Mouse (Mus musculus) CH12.LX (cell line): ENCODE data around the gene Sash3. TPM values are rescaled to one million over a fixed set of nuclear protein-coding genes. Genes with fewer than 3 reads are reported as not detected.

Experiments used
- DNase-seq: peaks from one replicate; pipeline ENCODE4 v3.0.0-alpha.2; 2013; ENCODE audit errors: extremely low read depth
- H3K27ac ChIP-seq: 2 replicates; pipeline ENCODE4 v1.5.1; 2012; ENCODE audit warnings: low read depth, mild to moderate bottlenecking, control low read depth, moderate library complexity; ENCODE audit not compliant: insufficient read depth
- H3K27me3 ChIP-seq: replicated peaks from 2 replicates; pipeline ENCODE3; 2012; ENCODE audit warnings: inconsistent platforms
- H3K36me3 ChIP-seq, 2 experiments: replicated peaks in 1 of 2; 2 replicates each; pipeline versions ENCODE3 to v1.6.1; 2012; ENCODE audit warnings: inconsistent platforms in 1 of 2, low read length in 1 of 2, mild to moderate bottlenecking in 1 of 2, mixed read lengths in 1 of 2, moderate library complexity in 1 of 2; ENCODE audit not compliant: control insufficient read depth in 1 of 2, insufficient read depth in 1 of 2
- H3K4me1 ChIP-seq, 2 experiments: 2 replicates each; pipeline ENCODE4 v1.6.1; 2012; ENCODE audit warnings: inconsistent platforms in 1 of 2, moderate library complexity in 1 of 2; ENCODE audit not compliant: insufficient read depth in 2 of 2, control insufficient read depth in 1 of 2
- H3K4me2 ChIP-seq: 2 replicates; pipeline ENCODE4 v1.6.1; 2012; ENCODE audit warnings: low read depth, mild to moderate bottlenecking, control low read depth; ENCODE audit not compliant: poor library complexity, insufficient read depth, severe bottlenecking
- H3K4me3 ChIP-seq, 3 experiments: fragments of 150-350 bp in 1 of 3; sonication (generic) in 1 of 3; replicated peaks in 1 of 3; 2 replicates each; pipeline versions ENCODE3 to v1.5.1; 2011 to 2012; ENCODE audit warnings: low read depth in 2 of 3, low read length in 2 of 3, mild to moderate bottlenecking in 2 of 3, moderate library complexity in 2 of 3, control low read depth in 1 of 3, improper control_type of control experiment in 1 of 3, inconsistent platforms in 1 of 3, mixed read lengths in 1 of 3; ENCODE audit not compliant: poor library complexity in 1 of 3
- H3K79me2 ChIP-seq: replicated peaks from 2 replicates; pipeline ENCODE4 v1.6.1; 2012; ENCODE audit warnings: mild to moderate bottlenecking, moderate library complexity; ENCODE audit not compliant: control insufficient read depth, poor library complexity, insufficient read depth, severe bottlenecking; ENCODE audit errors: extremely low read depth
- H3K9ac ChIP-seq: 2 replicates; pipeline ENCODE4 v1.6.1; 2012; ENCODE audit warnings: low read depth, mild to moderate bottlenecking, control low read depth, moderate library complexity; ENCODE audit not compliant: insufficient read depth
- H3K9me3 ChIP-seq: replicated peaks from 2 replicates; pipeline ENCODE3; 2012; ENCODE audit warnings: low read length, inconsistent platforms, mixed read lengths
- BHLHE40 ChIP-seq: IDR thresholded peaks from 2 replicates; pipeline ENCODE4 v1.6.1; 2011; ENCODE audit warnings: mild to moderate bottlenecking, low read depth, low read length, improper control_type of control experiment
- CTCF ChIP-seq, 2 experiments: IDR thresholded peaks in 1 of 2; conservative IDR thresholded peaks in 1 of 2; 2 replicates each; pipeline ENCODE4 v1.5.1; 2011 to 2012; ENCODE audit warnings: low read depth in 2 of 2, low read length in 2 of 2, improper control_type of control experiment in 1 of 2, inconsistent platforms in 1 of 2, mild to moderate bottlenecking in 1 of 2, moderate library complexity in 1 of 2
- E2F4 ChIP-seq: IDR thresholded peaks from 2 replicates; pipeline ENCODE4 v1.6.1; 2011; ENCODE audit warnings: low read depth, low read length, improper control_type of control experiment; ENCODE audit not compliant: insufficient replicate concordance
- ELF1 ChIP-seq: IDR thresholded peaks from 2 replicates; pipeline ENCODE4 v1.6.1; 2014; ENCODE audit warnings: low read depth, mild to moderate bottlenecking, inconsistent platforms, low read length, improper control_type of control experiment
- ETS1 ChIP-seq: conservative IDR thresholded peaks from 2 replicates; pipeline ENCODE4 v1.6.1; 2012; ENCODE audit warnings: low read depth, mild to moderate bottlenecking, inconsistent platforms, low read length, improper control_type of control experiment, moderate library complexity
- GABPA ChIP-seq: IDR thresholded peaks from 2 replicates; pipeline ENCODE4 v1.6.1; 2012; ENCODE audit warnings: low read depth, low read length, improper control_type of control experiment, inconsistent platforms; ENCODE audit not compliant: insufficient replicate concordance
- JUN ChIP-seq: IDR thresholded peaks from 2 replicates; pipeline ENCODE4 v1.6.1; 2011; ENCODE audit warnings: low read depth, mild to moderate bottlenecking, low read length, improper control_type of control experiment, moderate library complexity; ENCODE audit not compliant: insufficient read depth
- KAT2A ChIP-seq: IDR thresholded peaks from 2 replicates; pipeline ENCODE4 v1.6.1; 2012; ENCODE audit warnings: low read length, improper control_type of control experiment, inconsistent platforms; ENCODE audit not compliant: insufficient replicate concordance
- MAFK ChIP-seq: IDR thresholded peaks from 2 replicates; pipeline ENCODE4 v1.6.1; 2011; ENCODE audit warnings: low read length, improper control_type of control experiment; ENCODE audit not compliant: insufficient replicate concordance
- MAX ChIP-seq: IDR thresholded peaks from 2 replicates; pipeline ENCODE4 v1.6.1; 2011; ENCODE audit warnings: low read length, improper control_type of control experiment
- MEF2A ChIP-seq: IDR thresholded peaks from 2 replicates; pipeline ENCODE4 v1.6.1; 2014; ENCODE audit warnings: low read depth, mild to moderate bottlenecking, inconsistent platforms, low read length, improper control_type of control experiment, borderline replicate concordance
- MXI1 ChIP-seq: IDR thresholded peaks from 2 replicates; pipeline ENCODE4 v1.6.1; 2011; ENCODE audit warnings: mild to moderate bottlenecking, low read depth, low read length, improper control_type of control experiment
- MYC ChIP-seq: IDR thresholded peaks from 2 replicates; pipeline ENCODE4 v1.6.1; 2011; ENCODE audit warnings: low read depth, mild to moderate bottlenecking, improper control_type of control experiment, low read length
- NELFE ChIP-seq: IDR thresholded peaks from 2 replicates; pipeline ENCODE4 v1.6.1; 2011; ENCODE audit warnings: low read depth, low read length, improper control_type of control experiment
- NRF1 ChIP-seq: IDR thresholded peaks from 2 replicates; pipeline ENCODE4 v1.6.1; 2014; ENCODE audit warnings: low read depth, mild to moderate bottlenecking, inconsistent platforms, low read length, improper control_type of control experiment, moderate library complexity
- PAX5 ChIP-seq: IDR thresholded peaks from 2 replicates; pipeline ENCODE4 v1.6.1; 2012; ENCODE audit warnings: low read length, inconsistent platforms, mixed read lengths
- POLR2A ChIP-seq: IDR thresholded peaks from 2 replicates; pipeline ENCODE4 v1.6.1; 2011; ENCODE audit warnings: low read depth, mild to moderate bottlenecking, improper control_type of control experiment, low read length
- RAD21 ChIP-seq: IDR thresholded peaks from 2 replicates; pipeline ENCODE4 v1.6.1; 2011; ENCODE audit warnings: low read depth, mild to moderate bottlenecking, low read length, improper control_type of control experiment, moderate library complexity
- RCOR1 ChIP-seq: conservative IDR thresholded peaks from 2 replicates; pipeline ENCODE4 v1.6.1; 2012; ENCODE audit warnings: low read depth, mild to moderate bottlenecking, inconsistent platforms, low read length, improper control_type of control experiment
- SIN3A ChIP-seq: IDR thresholded peaks from 2 replicates; pipeline ENCODE4 v1.6.1; 2012; ENCODE audit warnings: low read length, improper control_type of control experiment, inconsistent platforms
- SMC3 ChIP-seq: IDR thresholded peaks from 2 replicates; pipeline ENCODE4 v1.6.1; 2011; ENCODE audit warnings: low read depth, low read length, improper control_type of control experiment
- TBP ChIP-seq: conservative IDR thresholded peaks from 2 replicates; pipeline ENCODE4 v1.6.1; 2011; ENCODE audit warnings: low read depth, low read length, improper control_type of control experiment
- UBTF ChIP-seq: IDR thresholded peaks from 2 replicates; pipeline ENCODE4 v1.6.1; 2012; ENCODE audit warnings: low read depth, mild to moderate bottlenecking, inconsistent platforms, low read length, improper control_type of control experiment, moderate library complexity
- USF1 ChIP-seq: IDR thresholded peaks from 2 replicates; pipeline ENCODE4 v1.6.1; 2014; ENCODE audit warnings: low read depth, mild to moderate bottlenecking, inconsistent platforms, low read length, improper control_type of control experiment
- USF2 ChIP-seq: conservative IDR thresholded peaks from 2 replicates; pipeline ENCODE4 v1.6.1; 2011; ENCODE audit warnings: low read depth, low read length, improper control_type of control experiment
- ZC3H11A ChIP-seq: IDR thresholded peaks from 2 replicates; pipeline ENCODE4 v1.6.1; 2012; ENCODE audit warnings: low read depth, mild to moderate bottlenecking, inconsistent platforms, low read length, improper control_type of control experiment
- ZKSCAN1 ChIP-seq: IDR thresholded peaks from 2 replicates; pipeline ENCODE4 v1.6.1; 2012; ENCODE audit warnings: low read depth, inconsistent platforms, low read length, improper control_type of control experiment, borderline replicate concordance
- ZMIZ1 ChIP-seq: IDR thresholded peaks from 2 replicates; pipeline ENCODE4 v1.6.1; 2012; ENCODE audit warnings: low read depth, mild to moderate bottlenecking, inconsistent platforms, low read length, improper control_type of control experiment
- ZNF384 ChIP-seq: IDR thresholded peaks from 2 replicates; pipeline ENCODE4 v1.6.1; 2012; ENCODE audit warnings: low read depth, low read length, improper control_type of control experiment, inconsistent platforms
- dilution Hi-C: fragments of 300-500 bp; cut with MboI; formaldehyde crosslinking; loops from 2 replicates; pipeline ENCODE4 v1.14.3; 2020; ENCODE audit warnings: low sequenced_read_pairs; ENCODE audit not compliant: extremely low pct_unique_long_range_greater_than_20kb, extremely low pct_ligation_motif_present
- in situ Hi-C: fragments of 300-500 bp; cut with MboI; formaldehyde crosslinking; loops from 3 replicates; pipeline ENCODE4 v1.14.3; 2019; ENCODE audit warnings: low sequenced_read_pairs, low pct_ligation_motif_present, low pct_unique_long_range_greater_than_20kb, mixed read lengths
- polyA plus RNA-seq: library from polyadenylated mRNA; unstranded; fragments of >175 nt; gene quantifications from 2 replicates; pipeline ENCODE4 v1.2.1, GENCODE M21; 2012; ENCODE audit warnings: low read depth; ENCODE audit not compliant: insufficient read length
- total RNA-seq, 2 experiments: library from RNA; depleted of rRNA; stranded (reverse); fragments of 300-350 nt in 1 of 2; fragments of >200 nt in 1 of 2; gene quantifications; 2 replicates each; pipeline ENCODE4 v1.2.3; 2012 to 2014

The Sash3 gene
- total and polyA plus RNA-seq, 3 experiments: 87.6 to 148 (median 96.3) TPM

GRCm38 (mm10) chrX:48127502-48128218 lies 18.6 kb upstream of the Sash3 start (continued):
- TF ChIP-seq NRF1: peak; percentile 10; the same call in 1 of the 2 replicates
- 0 out of 2 replicates have a peak, but pooled peaks have one; percentile 17 for TF ChIP-seq KAT2A

GRCm38 (mm10) chrX:48129167-48129566 lies 17.1 kb upstream of the Sash3 start:
- Histone ChIP-seq H3K4me1 (peaks cover 19 to 37% of the 10 kb centered on the region in 2 experiments; a peak in 3 of 4 replicates), H3K9ac (no peak overlapping the region), H3K79me2 (no peaks in the 10 kb centered on the region), H3K9me3 (no peaks in the 10 kb centered on the region), H3K36me3 (no peaks in the 10 kb centered on the region), H3K4me2 (no peak overlapping the region), H3K27me3 (no peaks in the 10 kb centered on the region), H3K27ac (no peak overlapping the region), H3K4me3 (no peak overlapping the region)
- dilution Hi-C loops (no loop called here), in situ Hi-C loops (no loop called here)
- TF ChIP-seq RAD21 (no peak), ZMIZ1 (no peak), UBTF (no peak), SMC3 (no peak), USF2 (no peak)
- DNase-seq: no peak

- DNase-seq: peak; percentile 67
- peak overlapping the region; percentile 99 for H3K27ac ChIP-seq
- dilution Hi-C loops (no loop called here), in situ Hi-C loops (no loop called here)
- H3K4me3 ChIP-seq: no peak overlapping the region
- no peaks in the 10 kb centered on the region for H3K27me3 ChIP-seq
- no peaks in the 10 kb centered on the region for H3K9me3 ChIP-seq
- peaks cover 17 to 39% of the 10 kb centered on the region in 2 experiments for H3K4me1 ChIP-seq
- no peak overlapping the region; the same call in 1 of the 2 replicates for H3K4me2 ChIP-seq
- no peaks in the 10 kb centered on the region for H3K79me2 ChIP-seq
- no peaks in the 10 kb centered on the region for H3K36me3 ChIP-seq
- H3K9ac ChIP-seq: no peak overlapping the region
- TF ChIP-seq PAX5 (no peak), JUN (no peak), E2F4 (no peak), NELFE (no peak), ZNF384 (no peak), UBTF (no peak), BHLHE40 (peak; percentile 80), RAD21 (no peak; the same call in none of the 2 replicates), CTCF (conservative IDR thresholded peaks at IDR 0.05 in 1 of 2, IDR thresholded peaks at IDR 0.05 in 1 of 2; ENCODE audit: low read depth in 2 of 2, low read length in 2 of 2) (no peak), POLR2A (no peak), MXI1 (peak; percentile 56; the same call in 1 of the 2 replicates), MAFK (no peak), MYC (peak; percentile 83), USF2 (no peak), ETS1 (peak; percentile 50; the same call in 1 of the 2 replicates), MEF2A (peak; percentile 45; the same call in 1 of the 2 replicates), MAX (peak; percentile 87), USF1 (peak; percentile 54), TBP (no peak), GABPA (no peak), ELF1 (no peak), ZKSCAN1 (no peak), ZC3H11A (no peak), ZMIZ1 (no peak), RCOR1 (no peak), SIN3A (peak; percentile 53; the same call in 1 of the 2 replicates)
These were observed 9.3 kb upstream of the Sash3 start for GRCm38 (mm10) chrX:48136935-48137334.
